13 mouse cellular contexts compared by ENCODE assay signal in the genomic region with DNA sequence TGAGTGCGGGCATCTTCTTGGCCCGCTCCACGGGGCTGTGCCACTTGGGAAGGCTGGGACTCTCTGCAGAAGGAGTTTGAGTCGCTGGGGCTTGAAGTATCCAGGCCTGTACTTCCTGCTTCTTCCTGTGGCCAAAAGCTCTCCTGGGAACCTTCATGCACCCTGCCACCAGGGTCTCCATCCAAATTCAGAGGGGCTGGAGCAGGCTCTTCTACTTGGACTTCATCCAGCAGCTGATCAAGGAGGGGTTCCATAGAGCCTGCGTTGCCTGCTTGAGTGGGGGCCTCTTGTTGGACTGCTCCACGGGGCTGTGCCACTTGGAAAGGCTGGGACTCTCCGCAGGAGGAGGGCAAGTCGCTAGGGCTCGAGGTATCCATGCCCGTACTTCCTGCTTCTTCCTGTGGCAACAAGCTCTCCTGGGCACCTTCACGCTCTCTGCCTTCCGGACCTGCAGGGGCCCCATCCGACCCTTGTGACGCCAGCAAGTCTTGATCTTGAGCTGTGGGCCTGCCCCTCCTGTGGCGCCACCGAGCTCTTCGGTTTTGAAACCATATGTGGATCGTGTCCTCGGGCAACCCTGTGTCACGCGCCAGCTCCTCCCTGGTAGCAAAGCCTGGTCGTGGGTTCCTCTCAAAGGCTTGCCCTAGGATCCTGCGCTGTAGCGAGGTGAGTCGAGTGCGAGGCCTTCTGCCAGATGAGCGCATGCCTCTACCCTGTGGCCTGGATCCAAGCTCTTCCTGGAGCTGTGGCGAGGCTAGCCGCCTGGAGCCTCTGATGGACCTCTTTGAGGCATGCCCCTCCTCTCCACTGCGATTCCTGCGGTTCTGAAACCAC. TPM values are rescaled to one million over a fixed set of nuclear protein-coding genes. Genes with fewer than 3 reads are reported as not detected.
DNase-seq lines count a peak whose midpoint lies in the region; TF ChIP-seq lines count a peak whose summit lies in the region.
"Not testable (repeated sequence)": the region's sequence is repeated elsewhere in the genome, so short reads cannot be mapped to it uniquely, and the experiment has no call there.
"Had no signal": no experiment of that assay in that cellular context is flagged by ENCODE, and none has a peak within 500 bp of the region (broad histone marks: within the 10 kb centered on the region; RNA-seq: fewer than 3 reads in every experiment).

No protein-coding gene starts in this region.

- TF ChIP-seq CTCF in layer of hippocampus, adult 2 months (conservative IDR thresholded peaks at IDR 0.05); lung, adult 2 months (IDR thresholded peaks at IDR 0.05; ENCODE audit: insufficient read depth, low read length): not testable (repeated sequence)

- not testable (repeated sequence) for H3K4me1 ChIP-seq in forebrain, embryonic 10.5 days; lung, adult 2 months (ENCODE audit: control insufficient read depth, insufficient read depth, low read length)

- H3K36me3 ChIP-seq in forebrain, embryonic 10.5 days (replicated peaks), result not testable (repeated sequence)

- H3K27me3 ChIP-seq in forebrain, embryonic 10.5 days (ENCODE audit: poor library complexity, severe bottlenecking), result not testable (repeated sequence)

- intact Hi-C loops in heart, postnatal 10 days (cut with DNase I), result not testable (repeated sequence)

- peak; percentile 38 for DNase-seq in CD4-positive, CD25-positive, alpha-beta regulatory T cell, adult 2 months (ENCODE audit: low read depth, low spot score)
- peak; percentile 69 for DNase-seq in adrenal gland, postnatal 25 days
- peak; percentile 49 for DNase-seq in forebrain, embryonic 10.5 days (ENCODE audit: extremely low spot score, low spot score)
- DNase-seq in heart, postnatal 10 days, result peak; percentile 55 to 58
- DNase-seq in layer of hippocampus, adult 2 months (ENCODE audit: low spot score in 2 of 2), result peak; percentile 64 to 76
- peak; percentile 59 for DNase-seq in lung, adult 2 months
- DNase-seq in right cerebral cortex, postnatal 10 days (ENCODE audit: low spot score in 2 of 2), result peak; percentile 72 to 78
- peak; percentile 22 for DNase-seq in thymus, postnatal 0 days (ENCODE audit: low spot score)

- TF ChIP-seq POLR2A in lung, adult 2 months (IDR thresholded peaks at IDR 0.05; ENCODE audit: borderline replicate concordance, extremely low read depth, low read depth, low read length), result not testable (repeated sequence)

- H3K27ac ChIP-seq in forebrain, embryonic 10.5 days; layer of hippocampus, adult 2 months: not testable (repeated sequence)

- 85% methylated on average over 31 of the region's 31 CpGs for WGBS in forebrain, embryonic 10.5 days
- WGBS in lung, adult 2 months, result 85% methylated on average over 31 of the region's 31 CpGs

- H3K9me3 ChIP-seq in forebrain, embryonic 10.5 days, result peaks cover 14% of the 10 kb centered on the region; the same call in 1 of the 2 replicates

- H3K4me3 ChIP-seq in forebrain, embryonic 10.5 days; layer of hippocampus, adult 2 months; lung, adult 2 months (replicated peaks; ENCODE audit: extremely low read depth, low read depth, low read length): not testable (repeated sequence)

RNA-seq across cellular contexts. Expression of a gene that starts 0.5 kb away (rescaled TPM):
- total RNA-seq in adrenal gland, postnatal 25 days (2021), result not detected in 2 replicates
- not detected in 2 replicates for polyA plus RNA-seq in forebrain, embryonic 10.5 days (2016; fragmentation: Nextera tagmentation; extraction: Ambion mirVana)
- not detected for total RNA-seq in heart, postnatal 10 days (2021)
- not detected for total RNA-seq in layer of hippocampus, adult 2 months (2021)
- not detected in 2 replicates for polyA plus RNA-seq in lung, adult 2 months (2012; rRNA removed)
- not detected in 2 replicates for polyA plus RNA-seq in thymus, postnatal 0 days (2015; fragmentation: Nextera tagmentation; extraction: Ambion mirVana)
- total RNA-seq: layer of hippocampus, postnatal 14 days; megakaryocyte progenitor cell, adult 5-6 weeks had no signal
- polyA plus RNA-seq: forebrain, embryonic 13.5 days; hindbrain, embryonic 12.5 days; neural tube, embryonic 15.5 days had no signal

RNA-seq across cellular contexts. Expression of a gene that starts 8.3 kb away (rescaled TPM):
- not detected in 2 replicates for total RNA-seq in adrenal gland, postnatal 25 days (2021)
- polyA plus RNA-seq in forebrain, embryonic 10.5 days (2016; fragmentation: Nextera tagmentation; extraction: Ambion mirVana), result not detected in 2 replicates
- total RNA-seq in heart, postnatal 10 days (2021), result not detected
- not detected for total RNA-seq in layer of hippocampus, adult 2 months (2021)
- polyA plus RNA-seq in lung, adult 2 months (2012; rRNA removed), result not detected in 2 replicates
- polyA plus RNA-seq in thymus, postnatal 0 days (2015; fragmentation: Nextera tagmentation; extraction: Ambion mirVana), result not detected in 2 replicates
- total RNA-seq: layer of hippocampus, postnatal 14 days; megakaryocyte progenitor cell, adult 5-6 weeks had no signal
- polyA plus RNA-seq: forebrain, embryonic 13.5 days; hindbrain, embryonic 12.5 days; neural tube, embryonic 15.5 days had no signal

RNA-seq across cellular contexts. Expression of a gene that starts 12.3 kb away (rescaled TPM):
- total RNA-seq in adrenal gland, postnatal 25 days (2021), result not detected in 2 replicates
- not detected in 2 replicates for polyA plus RNA-seq in forebrain, embryonic 10.5 days (2016; fragmentation: Nextera tagmentation; extraction: Ambion mirVana)
- total RNA-seq in heart, postnatal 10 days (2021), result not detected
- not detected for total RNA-seq in layer of hippocampus, adult 2 months (2021)
- 0.06 TPM in 1 of 2 replicates, not detected in the other for polyA plus RNA-seq in lung, adult 2 months (2012; rRNA removed)
- polyA plus RNA-seq in thymus, postnatal 0 days (2015; fragmentation: Nextera tagmentation; extraction: Ambion mirVana), result not detected in 2 replicates
- total RNA-seq: megakaryocyte progenitor cell, adult 5-6 weeks had no signal
- polyA plus RNA-seq: forebrain, embryonic 13.5 days; hindbrain, embryonic 12.5 days; neural tube, embryonic 15.5 days had no signal

RNA-seq across cellular contexts. Expression of a gene that starts 31.1 kb away (rescaled TPM):
- total RNA-seq in adrenal gland, postnatal 25 days (2021), result 26.8 and 65.0 TPM in 2 replicates
- 46.1 and 52.5 TPM in 2 replicates for polyA plus RNA-seq in forebrain, embryonic 10.5 days (2016; fragmentation: Nextera tagmentation; extraction: Ambion mirVana)
- total RNA-seq in heart, postnatal 10 days (2021), result 10 to 100 TPM; 22.8 to 30.6 TPM
- 10 to 100 TPM; 75.9 to 81.9 TPM for total RNA-seq in layer of hippocampus, adult 2 months (2021)
- 11.2 and 20.8 TPM in 2 replicates for polyA plus RNA-seq in lung, adult 2 months (2012; rRNA removed)
- 67.6 and 70.5 TPM in 2 replicates for polyA plus RNA-seq in thymus, postnatal 0 days (2015; fragmentation: Nextera tagmentation; extraction: Ambion mirVana)

Comparison
In these comparisons a context has a peak if more than half of its experiments do, and no peak if none do; other contexts are left out.
1. DNase-seq: peak in every context shown above with its lines; median percentile 75 in right cerebral cortex, postnatal 10 days; 70 in layer of hippocampus, adult 2 months; 69 in adrenal gland, postnatal 25 days; 59 in lung, adult 2 months; 56 in heart, postnatal 10 days; 49 in forebrain, embryonic 10.5 days; 38 in CD4-positive, CD25-positive, alpha-beta regulatory T cell, adult 2 months; 22 in thymus, postnatal 0 days.